Comparison of ENCODE assay signal across 10 mouse cellular contexts in the genomic region with DNA sequence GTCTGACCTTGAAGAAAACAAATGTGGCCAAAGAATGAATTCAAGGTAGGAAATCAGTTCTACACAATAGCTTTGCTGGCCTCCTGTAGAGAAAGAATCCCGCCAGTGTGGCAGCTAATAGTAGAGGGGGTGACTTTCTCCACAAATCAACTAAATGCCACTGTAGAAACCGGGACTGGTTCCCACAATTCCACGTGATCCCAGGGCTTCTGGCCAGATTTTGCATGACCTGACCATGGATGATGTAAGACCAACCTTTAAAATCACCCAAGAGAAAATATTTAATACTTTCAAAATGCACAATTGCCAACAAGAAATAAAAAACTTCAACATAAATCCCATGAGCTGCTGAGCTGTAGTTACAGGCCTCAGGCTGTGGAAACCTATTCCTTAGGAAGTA. TPM values are rescaled to one million over a fixed set of nuclear protein-coding genes. Genes with fewer than 3 reads are reported as not detected.
DNase-seq lines count a peak whose midpoint lies in the region; ATAC-seq lines count a peak whose summit lies in the region.
"Had no signal": no experiment of that assay in that cellular context is flagged by ENCODE, and none has a peak within 500 bp of the region (broad histone marks: within the 10 kb centered on the region; RNA-seq: fewer than 3 reads in every experiment).

No protein-coding gene starts in this region.

- H3K4me2 ChIP-seq in liver, embryonic 12.5 days = peak overlapping the region; percentile 96; the same call in 1 of the 2 replicates

- no peak for ATAC-seq in liver, embryonic 12.5 days

- no peaks in the 10 kb centered on the region for H3K27me3 ChIP-seq in liver, embryonic 12.5 days (replicated peaks)

- no peak overlapping the region for H3K9ac ChIP-seq in liver, embryonic 12.5 days

- DNase-seq in liver = no peak
- DNase-seq in adrenal gland, postnatal 10 days = peak; percentile 89
- DNase-seq in cerebellum, postnatal 14 days = peak; percentile 30 to 47
- peak; percentile 10 for DNase-seq in ovary, postnatal 10 days (ENCODE audit: low spot score)
- DNase-seq in gastrocnemius, postnatal 36 days = no peak
- no peak for DNase-seq in thymus, postnatal 25 days
- DNase-seq: layer of hippocampus, adult 9-11 months; lung, embryonic 14.5 days; right cerebral cortex, adult 18-20 months had no signal

- H3K9me3 ChIP-seq in liver, embryonic 12.5 days (replicated peaks) = no peaks in the 10 kb centered on the region

- H3K4me3 ChIP-seq in liver, embryonic 12.5 days = no peak overlapping the region

- H3K27ac ChIP-seq in liver, embryonic 12.5 days = no peak overlapping the region

- intact Hi-C loops in gastrocnemius, postnatal 36 days (cut with DNase I) = loop anchor here (5.0 kb wide), 1 partner anchor 72 kb away; no protein-coding TSS in a partner anchor

- WGBS in liver, embryonic 12.5 days (ENCODE audit: insufficient replicate concordance) = 79% methylated on average over 3 of the region's 3 CpGs

- H3K4me1 ChIP-seq in liver, embryonic 12.5 days = peaks cover 28% of the 10 kb centered on the region

- H3K36me3 ChIP-seq in liver, embryonic 12.5 days = 0 out of 2 replicates have a peak, but pooled peaks cover 5% of the 10 kb centered on the region

RNA-seq across cellular contexts. Expression of a gene that starts 1.6 kb away (rescaled TPM):
- polyA plus RNA-seq in liver, embryonic 12.5 days (2016; fragmentation: Nextera tagmentation; extraction: Ambion mirVana) = 83.2 and 87.3 TPM in 2 replicates
- total RNA-seq in adrenal gland, postnatal 10 days (2021) = 10 to 100 TPM; 67.4 to 77.9 TPM
- total RNA-seq in gastrocnemius, postnatal 36 days (2021) = 100 to 1,000 TPM in 1 of 2 experiments, 10 to 100 TPM in 1; 85.8 to 109 TPM

Comparison
In these comparisons a context has a peak if more than half of its experiments do, and no peak if none do; other contexts are left out.
1. DNase-seq: peak in adrenal gland, postnatal 10 days (single experiment), cerebellum, postnatal 14 days (2 of 2) and ovary, postnatal 10 days (single experiment); none in liver (single experiment), gastrocnemius, postnatal 36 days (0 of 2) and thymus, postnatal 25 days (single experiment).